Mouse (Mus musculus) neural tube, embryonic 12.5 days (tissue): ENCODE data around the gene Wdfy4. TPM values are rescaled to one million over a fixed set of nuclear protein-coding genes. Genes with fewer than 3 reads are reported as not detected.

Experiments
- ATAC-seq: fragments of 200-750 bp; cut with Nextera tagmentation; 2 replicates; pipeline ENCODE4 v1.8.0; 2017; ENCODE audit warnings: low read depth, mild to moderate bottlenecking, moderate TSS enrichment, moderate library complexity; ENCODE audit not compliant: low FRiP score
- H3K27ac ChIP-seq: fragments of 300-500 bp; sonication (generic); 2 replicates; pipeline ENCODE4 v1.5.1; 2016
- H3K27me3 ChIP-seq: fragments of 300-500 bp; sonication (generic); replicated peaks from 2 replicates; pipeline ENCODE4 v1.6.1; 2016; ENCODE audit warnings: mild to moderate bottlenecking
- H3K36me3 ChIP-seq: fragments of 300-500 bp; sonication (generic); 2 replicates; pipeline ENCODE4 v1.6.1; 2016; ENCODE audit warnings: mild to moderate bottlenecking
- H3K4me1 ChIP-seq: fragments of 300-500 bp; sonication (generic); 2 replicates; pipeline ENCODE4 v1.6.1; 2016
- H3K4me2 ChIP-seq: fragments of 300-500 bp; sonication (generic); replicated peaks from 2 replicates; pipeline ENCODE4 v1.6.1; 2016; ENCODE audit warnings: mild to moderate bottlenecking
- H3K4me3 ChIP-seq: fragments of 300-500 bp; sonication (generic); 2 replicates; pipeline ENCODE4 v1.5.1; 2016
- H3K9ac ChIP-seq: fragments of 300-500 bp; sonication (generic); 2 replicates; pipeline ENCODE4 v1.6.1; 2016; ENCODE audit warnings: mild to moderate bottlenecking
- H3K9me3 ChIP-seq: fragments of 300-500 bp; sonication (generic); 2 replicates; pipeline ENCODE4 v1.6.1; 2016; ENCODE audit warnings: mild to moderate bottlenecking
- WGBS: fragments of 180-500 bp; shearing (Covaris S2); methylation state at CpG from one replicate; pipeline ENCODE4 v1.1.7; 2016; 5-methylcytosine and 5-hydroxymethylcytosine counted together
- polyA plus RNA-seq: library from polyadenylated mRNA; unstranded; fragments of >200 nt; fragmentation: Nextera tagmentation; extraction: Ambion mirVana; gene quantifications from 2 replicates; pipeline ENCODE4 v1.2.1, GENCODE M21; 2016

The Wdfy4 gene
- polyA plus RNA-seq, 1 experiment from 2014 or later, result 0.62 TPM

DNA sequence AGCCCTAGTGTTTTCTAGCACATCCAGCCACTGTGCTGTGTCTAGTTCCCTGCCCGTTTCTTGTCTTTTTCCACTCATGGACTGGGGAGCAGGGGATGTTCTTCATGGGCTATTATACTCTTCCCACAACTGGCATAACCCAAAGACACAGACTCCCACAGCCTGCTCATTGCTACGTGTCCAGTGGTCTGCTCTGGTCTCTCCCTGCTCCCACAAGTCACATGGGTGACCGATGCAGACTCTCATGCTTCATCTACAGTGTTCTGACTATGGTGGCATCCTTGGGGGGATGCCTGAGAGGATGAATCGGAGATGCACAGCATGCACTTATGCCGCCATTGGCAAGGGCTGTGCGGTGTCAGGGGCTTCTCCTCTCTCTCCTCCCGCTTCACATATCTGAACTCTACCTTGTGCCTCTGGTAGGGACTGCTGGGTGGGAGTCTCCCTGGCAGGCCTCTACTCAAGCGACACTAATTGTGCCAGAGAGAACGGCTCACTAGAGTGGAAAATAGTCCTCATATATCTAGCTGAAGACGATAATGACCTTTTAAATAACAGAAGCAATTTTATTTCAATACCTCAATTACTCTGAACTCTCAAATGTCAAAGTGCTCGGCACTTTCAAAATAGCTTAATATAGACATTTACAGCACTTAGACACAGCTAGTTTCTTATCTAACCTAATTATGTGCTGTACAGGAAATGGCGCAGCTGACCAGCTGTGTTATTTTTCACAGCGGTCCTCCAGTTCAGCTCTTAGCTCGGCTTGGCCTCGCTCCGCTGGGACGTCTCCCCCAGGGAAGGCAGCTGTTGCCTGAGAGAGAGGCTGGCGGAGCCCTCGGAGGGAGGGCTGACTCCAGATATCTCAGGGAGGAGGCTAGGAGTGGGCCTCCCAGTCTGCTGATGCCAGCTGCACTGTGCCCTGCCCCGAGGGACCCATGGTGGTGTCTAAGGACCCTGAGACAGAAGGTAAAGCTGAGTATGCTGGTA is 234.7 kb downstream of the Wdfy4 start:
- Histone ChIP-seq H3K4me2 (peak overlapping the region; percentile 28; the same call in 1 of the 2 replicates), H3K27me3 (no peaks in the 10 kb centered on the region), H3K9ac (no peak overlapping the region), H3K36me3 (no peaks in the 10 kb centered on the region), H3K9me3 (no peaks in the 10 kb centered on the region), H3K4me1 (peaks cover 15% of the 10 kb centered on the region), H3K4me3 (no peak overlapping the region), H3K27ac (no peak overlapping the region)
- ATAC-seq, result peak; percentile 80
- 46% methylated on average over 20 of the region's 20 CpGs for WGBS

DNA sequence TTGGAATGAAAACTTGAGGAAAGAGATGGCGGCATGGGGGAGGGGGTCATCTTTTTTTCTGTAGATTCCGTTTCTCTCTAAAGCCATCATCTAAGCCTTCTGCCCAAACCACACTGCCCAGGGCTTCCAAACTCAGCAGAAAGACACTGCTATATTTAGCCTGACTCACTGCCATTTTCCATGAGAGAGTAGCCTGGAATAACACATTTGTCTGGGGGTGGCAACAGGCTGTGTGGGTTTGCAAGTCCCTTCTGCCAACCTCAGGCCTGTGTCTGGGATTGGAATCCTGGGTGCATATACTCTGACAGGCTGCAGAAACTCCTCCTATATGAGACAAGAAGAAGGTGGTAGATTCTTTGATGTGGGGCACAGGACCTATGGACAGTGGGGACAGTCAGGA is 237.8 kb downstream of the Wdfy4 start:
- ATAC-seq, result no peak
- Histone ChIP-seq H3K4me1 (peaks cover 15% of the 10 kb centered on the region), H3K36me3 (no peaks in the 10 kb centered on the region), H3K27ac (no peak overlapping the region), H3K27me3 (no peaks in the 10 kb centered on the region), H3K9me3 (no peaks in the 10 kb centered on the region), H3K4me3 (no peak overlapping the region), H3K4me2 (no peak overlapping the region), H3K9ac (no peak overlapping the region)
- 90% methylated on average over 2 of the region's 2 CpGs for WGBS

DNA sequence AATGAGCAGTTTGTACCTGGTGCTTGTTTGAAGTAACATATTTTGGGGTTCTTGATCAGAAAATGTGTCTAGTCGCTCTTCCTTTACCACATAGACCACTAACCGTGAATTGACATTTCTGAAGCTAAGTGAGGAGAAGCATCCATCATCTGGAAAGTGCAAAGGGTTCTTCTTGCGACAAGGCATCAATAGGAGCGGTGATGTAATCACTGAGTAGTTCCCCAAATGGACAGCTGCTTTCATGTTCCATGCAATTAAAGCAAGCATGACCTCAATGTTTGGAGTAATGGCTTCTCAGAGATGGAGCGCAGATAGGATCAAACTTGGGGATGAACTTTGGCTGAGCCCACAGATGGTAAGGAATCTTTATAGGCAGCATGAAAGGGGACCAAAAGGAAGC is 246.1 kb downstream of the Wdfy4 start:
- H3K27ac ChIP-seq, result no peak overlapping the region
- 85% methylated on average over 5 of the region's 5 CpGs for WGBS
- no peak for ATAC-seq

DNA sequence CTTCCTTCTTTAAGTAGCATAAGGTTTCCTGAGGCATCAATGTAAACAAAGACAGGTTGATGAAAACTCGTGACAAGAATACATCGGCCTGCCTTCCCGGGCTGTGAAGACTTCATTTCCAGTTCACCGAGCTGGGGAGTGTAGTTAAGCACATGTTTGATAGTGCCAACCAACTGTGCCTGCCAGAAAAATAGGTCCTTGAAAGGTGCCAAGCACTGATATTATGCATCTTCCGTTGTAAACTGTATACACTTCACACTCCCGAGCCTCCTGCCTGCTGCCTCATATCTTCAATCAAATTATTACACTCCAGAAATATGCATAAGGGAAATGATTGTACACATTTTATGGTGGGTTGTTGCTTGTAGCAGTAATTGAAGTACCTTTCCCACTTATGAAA is 251.2 kb downstream of the Wdfy4 start:
- H3K9ac ChIP-seq, result no peak overlapping the region
- no peak for ATAC-seq
- no peak overlapping the region for H3K4me3 ChIP-seq
- H3K4me2 ChIP-seq, result no peak overlapping the region
- WGBS, result 82% methylated on average over 6 of the region's 6 CpGs
- H3K27me3 ChIP-seq, result no peaks in the 10 kb centered on the region
- no peaks in the 10 kb centered on the region for H3K9me3 ChIP-seq
- H3K36me3 ChIP-seq, result no peaks in the 10 kb centered on the region
- H3K27ac ChIP-seq, result no peak overlapping the region
- no peaks in the 10 kb centered on the region for H3K4me1 ChIP-seq

More for the DNA sequence above, 246.1 kb downstream of the Wdfy4 start:
- H3K9ac ChIP-seq, result no peak overlapping the region
- no peaks in the 10 kb centered on the region for H3K36me3 ChIP-seq
- no peaks in the 10 kb centered on the region for H3K4me1 ChIP-seq
- H3K9me3 ChIP-seq, result no peaks in the 10 kb centered on the region
- H3K4me3 ChIP-seq, result no peak overlapping the region
- no peak overlapping the region for H3K4me2 ChIP-seq
- H3K27me3 ChIP-seq, result no peaks in the 10 kb centered on the region

DNA sequence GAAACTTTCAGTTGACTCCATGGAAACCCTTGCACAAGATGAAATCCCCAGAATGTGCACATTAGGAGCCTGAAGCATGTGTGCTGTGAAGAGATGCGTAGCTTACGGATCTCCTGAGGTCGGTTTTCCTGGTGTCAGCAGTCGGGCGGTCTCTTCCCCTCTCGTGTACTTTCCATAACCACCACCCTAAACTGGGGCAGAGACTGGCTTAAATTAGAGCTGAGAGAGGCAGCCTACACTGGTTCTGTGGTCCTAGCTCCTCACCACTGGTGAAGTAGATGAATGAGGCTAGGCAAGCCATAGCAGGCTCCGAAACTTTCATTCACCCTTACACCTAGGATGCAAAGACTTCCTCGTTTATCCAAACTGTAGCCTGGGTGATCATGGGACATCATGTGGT is 253.1 kb downstream of the Wdfy4 start:
- ATAC-seq, result no peak

DNA sequence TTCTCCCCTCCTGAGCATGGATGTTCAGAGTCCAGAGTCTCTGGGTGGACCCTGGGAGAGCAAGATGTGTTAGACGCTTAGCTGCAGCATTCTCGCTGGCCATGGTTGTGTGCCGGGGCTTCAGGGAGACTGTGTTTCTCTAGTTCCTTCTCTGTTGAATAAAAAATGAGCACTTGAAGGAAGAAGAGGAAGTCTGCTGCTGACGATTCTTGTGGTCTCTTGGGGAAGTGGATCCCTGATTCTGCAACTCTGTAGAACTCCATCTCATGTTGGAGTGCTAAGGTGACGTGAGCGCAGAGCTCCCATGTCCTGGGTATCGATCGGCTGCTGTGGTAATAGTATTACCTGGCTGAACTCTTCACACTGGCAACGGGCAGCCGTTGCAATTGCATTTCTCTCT is 253.6 kb downstream of the Wdfy4 start:
- WGBS, result 90% methylated on average over 10 of the region's 10 CpGs
- H3K4me3 ChIP-seq, result no peak overlapping the region
- no peak for ATAC-seq
- H3K9me3 ChIP-seq, result no peaks in the 10 kb centered on the region
- no peak overlapping the region for H3K4me2 ChIP-seq
- H3K4me1 ChIP-seq, result no peaks in the 10 kb centered on the region
- no peaks in the 10 kb centered on the region for H3K36me3 ChIP-seq
- no peaks in the 10 kb centered on the region for H3K27me3 ChIP-seq
- no peak overlapping the region for H3K9ac ChIP-seq
- H3K27ac ChIP-seq, result no peak overlapping the region

More for the DNA sequence above, 253.1 kb downstream of the Wdfy4 start:
- H3K36me3 ChIP-seq, result no peaks in the 10 kb centered on the region
- no peaks in the 10 kb centered on the region for H3K27me3 ChIP-seq
- no peak overlapping the region for H3K9ac ChIP-seq
- WGBS, result 89% methylated on average over 8 of the region's 8 CpGs
- H3K27ac ChIP-seq, result no peak overlapping the region
- no peaks in the 10 kb centered on the region for H3K4me1 ChIP-seq
- H3K9me3 ChIP-seq, result no peaks in the 10 kb centered on the region
- no peak overlapping the region for H3K4me2 ChIP-seq
- H3K4me3 ChIP-seq, result no peak overlapping the region

DNA sequence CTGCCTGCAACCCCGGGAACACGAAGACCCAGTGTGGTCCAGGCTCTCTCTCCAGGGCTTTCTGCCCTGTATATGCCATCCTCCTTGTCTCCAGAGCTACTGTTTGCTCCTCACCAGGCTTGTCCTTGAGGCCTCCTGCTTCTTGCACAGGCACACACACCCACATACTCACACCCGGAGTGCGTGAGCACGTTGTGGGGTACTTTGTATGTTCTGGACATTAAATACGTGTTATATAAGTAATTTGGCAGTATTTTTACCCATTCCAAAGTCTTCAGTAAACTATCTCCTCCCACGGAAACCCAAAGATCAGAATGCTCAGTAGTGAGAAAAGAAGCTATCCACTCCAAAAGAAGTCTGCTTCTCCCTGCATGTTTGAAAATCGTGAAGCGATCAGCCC is 261.4 kb downstream of the Wdfy4 start:
- Histone ChIP-seq H3K4me1 (no peaks in the 10 kb centered on the region), H3K4me2 (no peak overlapping the region), H3K9ac (no peak overlapping the region), H3K4me3 (no peak overlapping the region), H3K27ac (no peak overlapping the region), H3K27me3 (no peaks in the 10 kb centered on the region), H3K36me3 (no peaks in the 10 kb centered on the region), H3K9me3 (no peaks in the 10 kb centered on the region)
- WGBS, result 79% methylated on average over 9 of the region's 9 CpGs
- no peak for ATAC-seq

DNA sequence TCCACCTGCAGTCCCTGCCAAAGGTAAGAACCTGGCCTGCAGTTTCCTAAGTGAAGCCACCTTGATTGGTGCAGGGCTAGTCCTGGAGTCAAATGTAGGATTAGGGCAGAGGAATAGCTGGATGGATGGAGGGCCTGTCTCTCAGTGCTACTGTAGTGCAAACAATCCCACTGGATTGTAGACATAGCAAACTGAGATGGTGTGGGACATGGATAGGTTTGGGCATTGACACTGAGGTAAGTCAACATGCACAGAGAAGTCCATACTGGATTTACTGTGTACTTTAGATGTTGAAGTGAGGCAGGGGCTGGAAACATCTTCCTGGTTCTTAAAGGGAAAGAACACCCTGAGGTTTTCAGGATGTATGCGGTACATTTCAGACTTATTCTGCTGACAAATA is 267.4 kb downstream of the Wdfy4 start:
- no peaks in the 10 kb centered on the region for H3K36me3 ChIP-seq
- ATAC-seq, result no peak
- H3K4me2 ChIP-seq, result no peak overlapping the region
- no peaks in the 10 kb centered on the region for H3K4me1 ChIP-seq
- H3K9me3 ChIP-seq, result no peaks in the 10 kb centered on the region
- H3K27me3 ChIP-seq, result no peaks in the 10 kb centered on the region
- H3K9ac ChIP-seq, result no peak overlapping the region
- 98% methylated on average over 1 of the region's 1 CpGs for WGBS
- no peak overlapping the region for H3K27ac ChIP-seq
- no peak overlapping the region for H3K4me3 ChIP-seq

DNA sequence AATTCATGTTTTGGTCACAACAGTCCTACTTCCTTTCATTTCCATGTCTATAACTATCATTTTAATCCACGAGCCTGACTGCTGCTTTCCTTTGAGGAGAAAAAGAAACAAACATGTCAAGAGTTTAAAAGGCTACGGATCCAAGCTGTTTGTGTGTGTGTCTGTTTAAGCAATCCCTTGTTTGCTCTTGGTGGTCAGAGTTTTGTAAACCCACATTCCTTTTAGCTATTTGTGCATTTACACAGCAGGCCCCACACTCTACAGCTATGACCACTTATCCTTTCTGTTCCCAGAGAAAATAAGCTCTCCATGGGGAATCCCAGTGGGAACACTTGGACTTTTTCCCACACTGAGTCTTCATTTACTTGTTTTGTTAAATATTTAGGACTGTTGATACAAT is 269.9 kb downstream of the Wdfy4 start:
- no peak for ATAC-seq
- H3K4me1 ChIP-seq, result no peaks in the 10 kb centered on the region
- H3K4me2 ChIP-seq, result no peak overlapping the region
- H3K9me3 ChIP-seq, result no peaks in the 10 kb centered on the region
- H3K9ac ChIP-seq, result no peak overlapping the region
- no peak overlapping the region for H3K4me3 ChIP-seq
- H3K27me3 ChIP-seq, result no peaks in the 10 kb centered on the region
- 72% methylated on average over 2 of the region's 2 CpGs for WGBS
- H3K27ac ChIP-seq, result no peak overlapping the region
- no peaks in the 10 kb centered on the region for H3K36me3 ChIP-seq

DNA sequence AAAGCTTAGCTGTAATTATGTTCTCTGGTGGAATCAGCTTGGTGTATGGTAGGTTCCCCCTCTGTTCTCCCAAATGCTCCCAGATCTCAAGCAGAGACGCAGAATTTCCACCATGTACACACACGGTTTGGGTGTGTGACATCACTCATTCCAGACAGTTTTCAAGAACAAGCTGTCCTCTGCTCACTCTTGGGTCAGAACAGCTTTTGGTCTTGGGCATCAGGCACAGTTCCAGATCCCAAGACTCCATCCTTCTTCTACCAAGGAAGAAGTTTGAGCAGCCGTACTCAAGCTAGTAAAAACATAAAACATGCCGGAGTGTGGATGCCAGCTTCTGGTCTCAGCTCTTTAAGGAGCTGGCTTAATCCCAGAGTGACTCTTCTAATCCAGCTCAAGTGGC is 274.1 kb downstream of the Wdfy4 start:
- no peak overlapping the region for H3K4me3 ChIP-seq
- H3K27ac ChIP-seq, result no peak overlapping the region
- no peaks in the 10 kb centered on the region for H3K9me3 ChIP-seq
- H3K4me1 ChIP-seq, result no peaks in the 10 kb centered on the region
- no peak for ATAC-seq
- H3K4me2 ChIP-seq, result no peak overlapping the region
- WGBS, result 86% methylated on average over 4 of the region's 4 CpGs
- no peaks in the 10 kb centered on the region for H3K27me3 ChIP-seq
- H3K9ac ChIP-seq, result no peak overlapping the region
- H3K36me3 ChIP-seq, result no peaks in the 10 kb centered on the region

Other genes with a start within 250 kb of the Wdfy4 start
- 0.16 and 0.43 TPM in 2 replicates for gene Lrrc18, start 194.1 kb downstream of the Wdfy4 start, polyA plus RNA-seq
- 6.2 and 7.6 TPM in 2 replicates for gene Arhgap22, start 28.5 kb upstream of the Wdfy4 start, polyA plus RNA-seq